Mouse (Mus musculus): ENCODE measurements around the gene Timm17a. TPM values are rescaled to one million over a fixed set of nuclear protein-coding genes. Genes with fewer than 3 reads are reported as not detected.

The Timm17a gene
- polyA plus RNA-seq, 1 experiment from 2014 or later, result 159 TPM

Other genes starting within 250 kb of the Timm17a start
- gene Lgr6, start 208.5 kb downstream of the Timm17a start, polyA plus RNA-seq (2016; fragmentation: Nextera tagmentation; extraction: Ambion mirVana), result 0.36 and 0.42 TPM in 2 replicates
- gene Ptpn7, start 181.1 kb downstream of the Timm17a start, polyA plus RNA-seq (2016; fragmentation: Nextera tagmentation; extraction: Ambion mirVana), result 0.78 and 1.0 TPM in 2 replicates
- gene Arl8a, start 167.0 kb downstream of the Timm17a start, polyA plus RNA-seq (2016; fragmentation: Nextera tagmentation; extraction: Ambion mirVana), result 113 and 119 TPM in 2 replicates
- not detected in 2 replicates for gene Gpr37l1, start 146.1 kb downstream of the Timm17a start, polyA plus RNA-seq (2016; fragmentation: Nextera tagmentation; extraction: Ambion mirVana)
- gene Elf3, start 55.2 kb downstream of the Timm17a start, polyA plus RNA-seq (2016; fragmentation: Nextera tagmentation; extraction: Ambion mirVana), result 1.3 TPM in 2 replicates
- 93.0 and 97.7 TPM in 2 replicates for gene Rnpep, start 29.7 kb downstream of the Timm17a start, polyA plus RNA-seq (2016; fragmentation: Nextera tagmentation; extraction: Ambion mirVana)
- 0.49 and 0.51 TPM in 2 replicates for gene Lmod1, start 11.0 kb upstream of the Timm17a start, polyA plus RNA-seq (2016; fragmentation: Nextera tagmentation; extraction: Ambion mirVana)
- gene Shisa4, start 61.5 kb upstream of the Timm17a start, polyA plus RNA-seq (2016; fragmentation: Nextera tagmentation; extraction: Ambion mirVana), result 67.3 and 70.6 TPM in 2 replicates
- gene Ipo9, start 116.7 kb upstream of the Timm17a start, polyA plus RNA-seq (2016; fragmentation: Nextera tagmentation; extraction: Ambion mirVana), result 198 and 214 TPM in 2 replicates